In genomic region chr1:193000908-193001307, GRCm38 (mm10) we compare ENCODE assay signal across 12 mouse cellular contexts. TPM values are rescaled to one million over a fixed set of nuclear protein-coding genes. Genes with fewer than 3 reads are reported as not detected.
A peak's percentile ranks its signal among the peaks of the same experiment; 100 is the strongest.
DNase-seq lines count a peak whose midpoint lies in the region; ATAC-seq lines count a peak whose summit lies in the region.
"Had no signal": no experiment of that assay in that cellular context is flagged by ENCODE, and none has a peak within 500 bp of the region (broad histone marks: within the 10 kb centered on the region; RNA-seq: fewer than 3 reads in every experiment).

No protein-coding gene starts in this region.

- no peak overlapping the region for H3K4me2 ChIP-seq in intestine, embryonic 15.5 days (replicated peaks)
- H3K4me2 ChIP-seq: limb, embryonic 15.5 days had no signal

- no peaks in the 10 kb centered on the region for H3K36me3 ChIP-seq in intestine, embryonic 15.5 days
- H3K36me3 ChIP-seq: limb, embryonic 15.5 days had no signal

- no peaks in the 10 kb centered on the region; the same call in 1 of the 2 replicates for H3K4me1 ChIP-seq in intestine, embryonic 15.5 days (replicated peaks)
- H3K4me1 ChIP-seq: limb, embryonic 15.5 days had no signal

- no peak overlapping the region for H3K9ac ChIP-seq in intestine, embryonic 15.5 days
- H3K9ac ChIP-seq: limb, embryonic 15.5 days had no signal

- intact Hi-C loops in heart, postnatal 10 days (cut with DNase I): loop anchor here (5.0 to 10.0 kb wide), 2 partner anchors 126 to 194 kb away; no protein-coding TSS in a partner anchor

- no peaks in the 10 kb centered on the region for H3K9me3 ChIP-seq in intestine, embryonic 15.5 days
- H3K9me3 ChIP-seq: limb, embryonic 15.5 days had no signal

- H3K27ac ChIP-seq in intestine, embryonic 15.5 days: no peak overlapping the region
- H3K27ac ChIP-seq: limb, embryonic 15.5 days had no signal

- peak; percentile 10 to 24 for DNase-seq in heart, postnatal 10 days
- no peak for DNase-seq in heart, adult 11 months
- DNase-seq in 3T3-L1 (ENCODE audit: low read depth, low spot score): peak; percentile 34
- peak; percentile 28 for DNase-seq in A20 (ENCODE audit: low read depth, low spot score)
- no peak for DNase-seq in urinary bladder, postnatal 14 days (ENCODE audit: low spot score)
- no peak for DNase-seq in adrenal gland, adult 8-10 months
- DNase-seq in T-cell, adult 2 months (ENCODE audit: low spot score): no peak
- DNase-seq: cerebellum, adult 9-10 months; kidney, adult 8-10 months; right cerebral cortex, postnatal 25 days had no signal

- ATAC-seq in intestine, embryonic 15.5 days: peak; percentile 66; the same call in 1 of the 2 replicates

- no peaks in the 10 kb centered on the region for H3K27me3 ChIP-seq in intestine, embryonic 15.5 days (replicated peaks)
- H3K27me3 ChIP-seq: limb, embryonic 15.5 days had no signal

- no peak overlapping the region for H3K4me3 ChIP-seq in intestine, embryonic 15.5 days (replicated peaks)
- H3K4me3 ChIP-seq: limb, embryonic 15.5 days had no signal

RNA-seq across cellular contexts. Expression of gene Syt14, which starts 34.7 kb away (rescaled TPM):
- total RNA-seq in heart, postnatal 10 days (2021): under 1 TPM; 0.12 to 0.15 TPM
- 1.9 and 2.3 TPM in 2 replicates for polyA plus RNA-seq in intestine, embryonic 15.5 days (2015; fragmentation: Nextera tagmentation; extraction: Ambion mirVana)
- 10 to 100 TPM; 12.0 to 15.9 (median 14.8) TPM for total RNA-seq in adrenal gland, adult 8-10 months (2022)

Comparison
In these comparisons a context has a peak if more than half of its experiments do, and no peak if none do; other contexts are left out.
1. DNase-seq: peak in heart, postnatal 10 days (2 of 2), 3T3-L1 (single experiment) and A20 (single experiment); none in heart, adult 11 months (single experiment), urinary bladder, postnatal 14 days (single experiment), adrenal gland, adult 8-10 months (single experiment) and T-cell, adult 2 months (single experiment).
2. RNA of gene Syt14, which starts 34.7 kb away (total RNA-seq): 12.0 to 15.9 TPM in adrenal gland, adult 8-10 months; 0.12 to 0.15 TPM in heart, postnatal 10 days; every median in the first group is over 10 times any median in the second.